Mouse (Mus musculus) bone marrow macrophage, adult 2 months (primary cell): ENCODE data around the gene Olfr571.

Experiments
- CTCF ChIP-seq: IDR thresholded peaks from 2 replicates; pipeline ENCODE4 v1.5.1; 2012; ENCODE audit warnings: low read depth, mild to moderate bottlenecking, low read length, moderate library complexity
- POLR2A ChIP-seq: IDR thresholded peaks from 2 replicates; pipeline ENCODE4 v1.6.1; 2012; ENCODE audit warnings: mild to moderate bottlenecking, low read depth, low read length, borderline replicate concordance

- no peak for TF ChIP-seq POLR2A
- TF ChIP-seq CTCF, result no peak
Measured at GRCm38 (mm10) chr7:102958137-102958536, 40.8 kb upstream of the Olfr571 start.
